Comparison of ENCODE assay signal across 12 mouse cellular contexts in the genomic region with DNA sequence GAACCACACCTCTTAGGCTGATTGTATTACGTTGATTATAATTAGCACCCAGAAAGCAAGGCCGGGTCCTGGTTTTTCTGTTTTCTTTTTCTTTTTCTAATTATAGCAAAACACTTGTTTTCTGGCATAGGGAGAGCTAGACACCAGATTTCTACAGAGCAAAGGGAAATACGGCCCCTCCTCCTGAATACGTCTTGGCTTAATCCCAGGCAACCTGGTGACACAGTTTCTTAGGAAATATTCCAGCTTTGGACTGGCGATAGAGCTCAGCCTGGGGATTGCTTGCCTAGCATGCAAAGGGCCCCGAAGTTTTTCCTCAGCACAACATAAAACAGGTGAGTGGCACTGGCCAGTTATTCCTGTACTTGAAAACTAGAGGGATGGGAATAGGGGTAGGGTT. TPM values are rescaled to one million over a fixed set of nuclear protein-coding genes. Genes with fewer than 3 reads are reported as not detected.
DNase-seq lines count a peak whose midpoint lies in the region; ATAC-seq and TF ChIP-seq lines count a peak whose summit lies in the region.
"Had no signal": no experiment of that assay in that cellular context is flagged by ENCODE, and none has a peak within 500 bp of the region (broad histone marks: within the 10 kb centered on the region; RNA-seq: fewer than 3 reads in every experiment).

No protein-coding gene starts in this region.

- no peaks in the 10 kb centered on the region for H3K4me1 ChIP-seq in forebrain, postnatal 0 days (ENCODE audit: insufficient read depth)
- peaks cover 7% of the 10 kb centered on the region; the same call in 1 of the 2 replicates for H3K4me1 ChIP-seq in forebrain, embryonic 10.5 days
- H3K4me1 ChIP-seq in neural tube, embryonic 15.5 days: no peaks in the 10 kb centered on the region

- H3K9me3 ChIP-seq in forebrain, postnatal 0 days (ENCODE audit: low read length): no peaks in the 10 kb centered on the region
- H3K9me3 ChIP-seq in forebrain, embryonic 10.5 days: no peaks in the 10 kb centered on the region
- no peaks in the 10 kb centered on the region for H3K9me3 ChIP-seq in neural tube, embryonic 15.5 days (replicated peaks)
- H3K9me3 ChIP-seq: heart, embryonic 15.5 days; limb, embryonic 13.5 days had no signal

- H3K27ac ChIP-seq in forebrain, postnatal 0 days (ENCODE audit: low read depth, low read length): no peak overlapping the region
- no peak overlapping the region for H3K27ac ChIP-seq in forebrain, embryonic 10.5 days
- H3K27ac ChIP-seq in neural tube, embryonic 15.5 days (replicated peaks): no peak overlapping the region
- H3K27ac ChIP-seq: heart, embryonic 15.5 days; limb, embryonic 13.5 days had no signal

- no peak overlapping the region for H3K4me2 ChIP-seq in forebrain, postnatal 0 days (ENCODE audit: low read depth)
- H3K4me2 ChIP-seq in neural tube, embryonic 15.5 days: no peak overlapping the region
- H3K4me2 ChIP-seq: heart, embryonic 15.5 days; limb, embryonic 13.5 days had no signal

- no peak overlapping the region for H3K4me3 ChIP-seq in forebrain, postnatal 0 days (ENCODE audit: low read depth, low read length)
- H3K4me3 ChIP-seq in forebrain, embryonic 10.5 days: no peak overlapping the region
- no peak overlapping the region for H3K4me3 ChIP-seq in neural tube, embryonic 15.5 days (replicated peaks)
- H3K4me3 ChIP-seq: heart, embryonic 15.5 days; limb, embryonic 13.5 days had no signal

- DNase-seq in forebrain, postnatal 0 days: peak; percentile 21
- DNase-seq in forebrain, embryonic 10.5 days (ENCODE audit: extremely low spot score, low spot score): no peak
- peak; percentile 26 for DNase-seq in left cerebral cortex, postnatal 4 days
- DNase-seq in left cerebral cortex, postnatal 25 days (ENCODE audit: low spot score in 2 of 2): no peak
- peak; percentile 66 for DNase-seq in brain, embryonic 14.5 days (ENCODE audit: low read depth)
- DNase-seq in cerebellum, postnatal 25 days: peak; percentile 56 to 71
- DNase-seq in spleen, postnatal 36 days (ENCODE audit: low spot score in 2 of 2): no peak
- DNase-seq: lung, postnatal 4 days had no signal

- H3K36me3 ChIP-seq in forebrain, postnatal 0 days (ENCODE audit: insufficient read depth): no peaks in the 10 kb centered on the region
- peaks cover 4% of the 10 kb centered on the region; the same call in 1 of the 2 replicates for H3K36me3 ChIP-seq in forebrain, embryonic 10.5 days (replicated peaks)
- H3K36me3 ChIP-seq in neural tube, embryonic 15.5 days: no peaks in the 10 kb centered on the region

- H3K9ac ChIP-seq in forebrain, postnatal 0 days: no peak overlapping the region
- no peak overlapping the region for H3K9ac ChIP-seq in neural tube, embryonic 15.5 days (replicated peaks)
- H3K9ac ChIP-seq: heart, embryonic 15.5 days; limb, embryonic 13.5 days had no signal

- no peak for ATAC-seq in forebrain, postnatal 0 days
- no peak for ATAC-seq in neural tube, embryonic 15.5 days (ENCODE audit: low FRiP score)
- ATAC-seq: intestine, postnatal 0 days had no signal

- no peak for TF ChIP-seq CTCF in forebrain, postnatal 0 days (IDR thresholded peaks at IDR 0.05; ENCODE audit: low read depth)
- TF ChIP-seq CTCF in brain, embryonic 14.5 days (IDR thresholded peaks at IDR 0.05; ENCODE audit: borderline replicate concordance, extremely low read depth, insufficient read depth, insufficient read length): no peak

- intact Hi-C loops in left cerebral cortex, postnatal 4 days (cut with DNase I): no loop called here
- intact Hi-C loops in left cerebral cortex, postnatal 25 days (cut with DNase I): no loop called here

- 30% methylated on average over 6 of the region's 6 CpGs for WGBS in forebrain, postnatal 0 days
- 87% methylated on average over 6 of the region's 6 CpGs for WGBS in forebrain, embryonic 10.5 days
- 81% methylated on average over 6 of the region's 6 CpGs for WGBS in neural tube, embryonic 15.5 days

- H3K27me3 ChIP-seq in forebrain, postnatal 0 days (ENCODE audit: insufficient read depth, low read length): no peaks in the 10 kb centered on the region
- H3K27me3 ChIP-seq in forebrain, embryonic 10.5 days (ENCODE audit: poor library complexity, severe bottlenecking): no peaks in the 10 kb centered on the region
- H3K27me3 ChIP-seq in neural tube, embryonic 15.5 days (replicated peaks): no peaks in the 10 kb centered on the region
- H3K27me3 ChIP-seq: heart, embryonic 15.5 days; limb, embryonic 13.5 days had no signal

- no peak for TF ChIP-seq POLR2A in brain, embryonic 14.5 days (IDR thresholded peaks at IDR 0.05; ENCODE audit: borderline replicate concordance, extremely low read depth, insufficient read depth, insufficient read length, poor library complexity, severe bottlenecking)

RNA-seq across cellular contexts. Expression of gene Samd4, which starts 31.7 kb away (rescaled TPM):
- total RNA-seq in forebrain, postnatal 0 days (2014; rRNA removed): 12.3 and 15.2 TPM in 2 replicates
- polyA plus RNA-seq in forebrain, postnatal 0 days (2015; fragmentation: Nextera tagmentation; extraction: Ambion mirVana): 2.5 and 3.5 TPM in 2 replicates
- polyA plus RNA-seq in forebrain, embryonic 10.5 days (2016; fragmentation: Nextera tagmentation; extraction: Ambion mirVana): 3.4 and 3.7 TPM in 2 replicates
- 10 to 100 TPM; 12.2 to 13.4 TPM for total RNA-seq in left cerebral cortex, postnatal 4 days (2021)
- 10 to 100 TPM; 23.7 to 25.7 TPM for total RNA-seq in left cerebral cortex, postnatal 25 days (2021)
- polyA plus RNA-seq in brain, embryonic 14.5 days (2012; rRNA removed): 5.8 and 7.8 TPM in 2 replicates
- polyA plus RNA-seq in neural tube, embryonic 15.5 days (2015; fragmentation: Nextera tagmentation; extraction: Ambion mirVana): 5.1 and 5.2 TPM in 2 replicates

Comparison
In these comparisons a context has a peak if more than half of its experiments do, and no peak if none do; other contexts are left out.
1. DNase-seq: peak in forebrain, postnatal 0 days (single experiment), left cerebral cortex, postnatal 4 days (single experiment), brain, embryonic 14.5 days (single experiment) and cerebellum, postnatal 25 days (2 of 2); none in forebrain, embryonic 10.5 days (single experiment), left cerebral cortex, postnatal 25 days (0 of 2) and spleen, postnatal 36 days (0 of 2).